ENCODE assay signal across 12 mouse cellular contexts in the genomic region with DNA sequence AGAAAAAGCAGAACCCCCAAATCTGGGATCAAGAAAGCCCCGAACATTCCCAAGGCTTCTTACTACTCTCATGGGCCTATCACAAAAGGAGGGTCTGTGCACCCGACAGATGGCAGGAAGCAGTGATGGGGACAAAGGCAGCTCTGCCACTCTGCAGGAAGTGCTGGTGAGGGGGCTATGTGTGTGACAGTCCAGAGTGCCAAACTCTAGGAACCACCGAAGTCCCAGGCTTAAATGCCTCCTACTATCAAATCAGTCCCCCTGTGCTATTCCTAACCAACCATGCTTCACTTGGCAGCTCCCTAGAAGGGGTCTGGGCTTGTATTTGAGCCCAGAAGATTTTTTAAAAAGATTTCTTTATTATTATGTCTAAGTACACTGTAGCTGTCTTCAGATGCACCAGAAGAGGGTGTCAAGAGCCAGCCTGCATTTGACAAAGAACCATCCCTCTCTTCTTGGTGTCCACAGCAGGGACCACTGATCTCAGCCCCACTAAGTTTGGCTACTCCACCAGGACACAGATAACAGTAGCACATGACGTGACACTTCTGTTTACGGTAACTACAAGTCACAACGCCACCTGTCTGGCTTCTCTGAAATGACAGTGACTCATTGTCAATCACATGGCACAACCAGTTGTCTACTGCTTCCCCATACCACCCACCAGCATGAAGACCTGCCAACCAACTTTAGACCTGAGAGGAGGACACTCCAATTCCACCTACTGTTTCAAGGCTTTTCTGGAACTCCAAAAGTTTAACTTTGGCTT. TPM values are rescaled to one million over a fixed set of nuclear protein-coding genes. Genes with fewer than 3 reads are reported as not detected.
DNase-seq lines count a peak whose midpoint lies in the region; ATAC-seq and TF ChIP-seq lines count a peak whose summit lies in the region.
"Had no signal": no experiment of that assay in that cellular context is flagged by ENCODE, and none has a peak within 500 bp of the region (broad histone marks: within the 10 kb centered on the region; RNA-seq: fewer than 3 reads in every experiment).

No protein-coding gene starts in this region.

- no peaks in the 10 kb centered on the region for H3K27me3 ChIP-seq in midbrain, embryonic 11.5 days (ENCODE audit: control insufficient read depth, insufficient read depth, low read length)
- H3K27me3 ChIP-seq in midbrain, embryonic 13.5 days: no peaks in the 10 kb centered on the region
- no peaks in the 10 kb centered on the region for H3K27me3 ChIP-seq in G1E (ENCODE audit: insufficient read depth, low read length)
- H3K27me3 ChIP-seq: hindbrain, embryonic 12.5 days had no signal

- peak; percentile 67 for DNase-seq in midbrain, embryonic 11.5 days (ENCODE audit: low spot score, missing footprints)
- DNase-seq in G1E (ENCODE audit: low spot score): no peak
- DNase-seq in induced T-regulatory cell, adult 2 months (ENCODE audit: low read depth): peak; percentile 16
- no peak for DNase-seq in cerebellum, postnatal 36 days

- WGBS in midbrain, embryonic 11.5 days: 95% methylated on average over 6 of the region's 6 CpGs
- 87% methylated on average over 6 of the region's 6 CpGs for WGBS in midbrain, embryonic 13.5 days

- H3K27ac ChIP-seq in midbrain, embryonic 11.5 days (ENCODE audit: low read depth, low read length): no peak overlapping the region
- no peak overlapping the region for H3K27ac ChIP-seq in midbrain, embryonic 13.5 days
- H3K27ac ChIP-seq: hindbrain, embryonic 12.5 days; left cerebral cortex, adult 2 months; macrophage had no signal

- no peaks in the 10 kb centered on the region for H3K9me3 ChIP-seq in midbrain, embryonic 11.5 days (ENCODE audit: control insufficient read depth, low read length)
- no peaks in the 10 kb centered on the region for H3K9me3 ChIP-seq in midbrain, embryonic 13.5 days
- H3K9me3 ChIP-seq in G1E (replicated peaks): no peaks in the 10 kb centered on the region
- H3K9me3 ChIP-seq: hindbrain, embryonic 12.5 days had no signal

- H3K4me1 ChIP-seq in midbrain, embryonic 11.5 days (ENCODE audit: control insufficient read depth, insufficient read depth, low read length): no peaks in the 10 kb centered on the region
- no peaks in the 10 kb centered on the region for H3K4me1 ChIP-seq in midbrain, embryonic 13.5 days (replicated peaks)
- H3K4me1 ChIP-seq in G1E (ENCODE audit: insufficient read depth, low read depth, low read length): peaks cover 11% of the 10 kb centered on the region
- H3K4me1 ChIP-seq: hindbrain, embryonic 12.5 days had no signal

- H3K9ac ChIP-seq in midbrain, embryonic 11.5 days (ENCODE audit: low read length): no peak overlapping the region
- no peak overlapping the region for H3K9ac ChIP-seq in midbrain, embryonic 13.5 days (replicated peaks)
- H3K9ac ChIP-seq: forebrain, postnatal 0 days; hindbrain, embryonic 12.5 days had no signal

- H3K4me3 ChIP-seq in midbrain, embryonic 11.5 days (ENCODE audit: low read depth, low read length): no peak overlapping the region
- no peak overlapping the region for H3K4me3 ChIP-seq in midbrain, embryonic 13.5 days (replicated peaks)
- no peak overlapping the region for H3K4me3 ChIP-seq in G1E (ENCODE audit: low read depth, low read length)
- H3K4me3 ChIP-seq: hindbrain, embryonic 12.5 days; left cerebral cortex, adult 2 months had no signal

- no peak for ATAC-seq in midbrain, embryonic 11.5 days (ENCODE audit: low FRiP score)
- ATAC-seq in midbrain, embryonic 13.5 days: no peak
- ATAC-seq in G1E (ENCODE audit: extremely low read depth, insufficient number of reproducible peaks, low FRiP score, poor library complexity, severe bottlenecking): peak; percentile 15; the same call in 1 of the 2 replicates
- ATAC-seq in monocyte, adult 5-6 weeks (replicated peaks; ENCODE audit: insufficient number of reproducible peaks, low FRiP score, low TSS enrichment, poor library complexity, severe bottlenecking): no peak
- no peak for ATAC-seq in erythroblast, adult 5-6 weeks (replicated peaks; ENCODE audit: low FRiP score, poor library complexity, severe bottlenecking)
- ATAC-seq: forebrain, postnatal 0 days; intestine, embryonic 16.5 days had no signal

- H3K36me3 ChIP-seq in midbrain, embryonic 11.5 days (ENCODE audit: control insufficient read depth, insufficient read depth, low read length): peaks cover 3% of the 10 kb centered on the region
- H3K36me3 ChIP-seq in midbrain, embryonic 13.5 days: peaks cover 60% of the 10 kb centered on the region
- peaks cover 82% of the 10 kb centered on the region for H3K36me3 ChIP-seq in G1E (replicated peaks)

- TF ChIP-seq CTCF in G1E (IDR thresholded peaks at IDR 0.05; ENCODE audit: low read depth, low read length): no peak

- H3K4me2 ChIP-seq in midbrain, embryonic 11.5 days: no peak overlapping the region
- no peak overlapping the region for H3K4me2 ChIP-seq in midbrain, embryonic 13.5 days (replicated peaks)
- H3K4me2 ChIP-seq: hindbrain, embryonic 12.5 days had no signal

RNA-seq across cellular contexts. Expression of gene Eif3j1, which starts 41.0 kb away (rescaled TPM):
- 13.2 and 14.3 TPM in 2 replicates for polyA plus RNA-seq in midbrain, embryonic 11.5 days (2014; fragmentation: Nextera tagmentation; extraction: Ambion mirVana)
- polyA plus RNA-seq in midbrain, embryonic 13.5 days (2015; fragmentation: Nextera tagmentation; extraction: Ambion mirVana): 10.2 and 11.4 TPM in 2 replicates
- total RNA-seq in G1E (2014; fragmentation: Nextera tagmentation) (23.0 and 27.0 TPM in 2 replicates), G1E (2017) (8.4 and 9.5 TPM in 2 replicates)
- 35.5 and 95.2 TPM in 2 replicates for polyA plus RNA-seq in G1E (2012)
- 29.4 to 41.8 TPM (median 34.8 TPM) in 3 replicates for total RNA-seq in monocyte, adult 5-6 weeks (2017)
- 5.0 and 6.7 TPM in 2 replicates for total RNA-seq in erythroblast, adult 5-6 weeks (2015; ENCODE audit: low replicate concordance)
- 14.5 and 21.5 TPM in 2 replicates for total RNA-seq in erythroblast, adult 5-6 weeks (2017; ENCODE audit: low replicate concordance)

RNA-seq across cellular contexts. Expression of gene Spg11, which starts 48.9 kb away (rescaled TPM):
- polyA plus RNA-seq in midbrain, embryonic 11.5 days (2014; fragmentation: Nextera tagmentation; extraction: Ambion mirVana): 11.1 and 11.9 TPM in 2 replicates
- polyA plus RNA-seq in midbrain, embryonic 13.5 days (2015; fragmentation: Nextera tagmentation; extraction: Ambion mirVana): 9.7 and 11.2 TPM in 2 replicates
- total RNA-seq in G1E (2014; fragmentation: Nextera tagmentation) (10.4 and 15.5 TPM in 2 replicates), G1E (2017) (9.9 and 10.7 TPM in 2 replicates)
- 1.1 TPM in 2 replicates for polyA plus RNA-seq in G1E (2012)
- 20.2 to 28.8 TPM (median 21.4 TPM) in 3 replicates for total RNA-seq in monocyte, adult 5-6 weeks (2017)
- 2.5 and 4.4 TPM in 2 replicates for total RNA-seq in erythroblast, adult 5-6 weeks (2015; ENCODE audit: low replicate concordance)
- 4.5 and 5.6 TPM in 2 replicates for total RNA-seq in erythroblast, adult 5-6 weeks (2017; ENCODE audit: low replicate concordance)

Comparison
In these comparisons a context has a peak if more than half of its experiments do, and no peak if none do; other contexts are left out.
1. DNase-seq: peak in midbrain, embryonic 11.5 days (single experiment) and induced T-regulatory cell, adult 2 months (single experiment); none in G1E (single experiment) and cerebellum, postnatal 36 days (0 of 2).